Mouse (Mus musculus) megakaryocyte, embryonic 14.5 days (primary cell): Measurements from ENCODE around the gene Gm42417.

Experiments used
- FLI1 ChIP-seq: IDR thresholded peaks from 2 replicates; pipeline ENCODE4 v1.6.1; 2012; ENCODE audit warnings: low read length, inconsistent platforms, mixed read lengths
- GATA1 ChIP-seq: IDR thresholded peaks from 3 replicates; pipeline ENCODE4 v1.6.1; 2012; ENCODE audit warnings: mixed read lengths, low read length, inconsistent platforms, borderline replicate concordance

DNA sequence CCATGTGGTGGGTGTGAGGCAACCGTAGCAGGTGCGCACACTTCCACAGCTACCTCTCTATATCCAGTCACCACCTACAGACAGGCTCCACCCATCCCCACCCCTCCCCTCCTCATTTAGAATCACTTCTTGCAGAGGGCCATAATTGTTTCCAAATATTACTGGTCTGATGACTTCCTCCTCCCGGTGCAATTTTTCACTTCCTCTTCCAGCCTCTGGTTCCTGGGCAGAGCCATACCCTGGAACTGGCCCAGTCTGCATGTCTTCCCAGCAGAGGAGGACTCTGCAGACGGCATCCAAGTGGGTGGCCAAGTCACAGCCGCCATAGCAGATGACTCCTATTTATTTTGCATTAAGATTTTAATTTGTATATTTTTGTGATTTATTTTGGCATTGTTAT, 31.0 kb downstream of the Gm42417 start:
- no peak for TF ChIP-seq FLI1
- no peak for TF ChIP-seq GATA1
